8 mouse cellular contexts compared by ENCODE assay signal in genomic region chr4:129696158-129696985, GRCm38 (mm10). TPM values are rescaled to one million over a fixed set of nuclear protein-coding genes. Genes with fewer than 3 reads are reported as not detected.
DNase-seq lines count a peak whose midpoint lies in the region; ATAC-seq lines count a peak whose summit lies in the region.

Gene Tmem39b (minus strand): TSS chr4:129696838.

- peak; percentile 72 for ATAC-seq in common myeloid progenitor, adult 5-6 weeks (replicated peaks; ENCODE audit: low read depth, poor library complexity, severe bottlenecking)

- peak; percentile 97 for DNase-seq in ZHBTc4 (ENCODE audit: low read depth, low spot score)
- DNase-seq in gastrocnemius, adult 8-10 months (ENCODE audit: low spot score in 2 of 2) = peak; percentile 83 to 85
- DNase-seq in hindlimb bud, embryonic 11.5 days (ENCODE audit: extremely low spot score, low read depth, low spot score) = peak; percentile 57
- DNase-seq in left cerebral cortex, adult 8-10 months (ENCODE audit: low spot score in 2 of 2) = peak; percentile 79 to 87
- peak; percentile 94 to 95 for DNase-seq in right cerebral cortex, postnatal 10 days (ENCODE audit: low spot score in 2 of 2)
- DNase-seq in urinary bladder, postnatal 25 days (ENCODE audit: low spot score) = peak; percentile 81

- no peaks in the 10 kb centered on the region for H3K27me3 ChIP-seq in megakaryocyte, embryonic 14.5 days (replicated peaks)

- peaks cover 59% of the 10 kb centered on the region for H3K4me1 ChIP-seq in megakaryocyte, embryonic 14.5 days

- H3K36me3 ChIP-seq in megakaryocyte, embryonic 14.5 days (replicated peaks; ENCODE audit: low read length) = peaks cover 29% of the 10 kb centered on the region

- no peaks in the 10 kb centered on the region for H3K9me3 ChIP-seq in megakaryocyte, embryonic 14.5 days

- H3K4me3 ChIP-seq in megakaryocyte, embryonic 14.5 days (replicated peaks) = peak within 1 kb of the TSS; percentile 98

RNA-seq across cellular contexts. Expression of gene Tmem39b, which starts in this region (rescaled TPM):
- 7.9 and 9.6 TPM in 2 replicates for total RNA-seq in common myeloid progenitor, adult 5-6 weeks (2017)
- total RNA-seq in gastrocnemius, adult 8-10 months (2022) = 1 to 10 TPM; 1.8 to 4.9 (median 3.3) TPM
- total RNA-seq in left cerebral cortex, adult 8-10 months (2022) = 10 to 100 TPM; 11.5 to 13.4 (median 12.7) TPM
- 51.4 and 264 TPM in 2 replicates for polyA plus RNA-seq in megakaryocyte, embryonic 14.5 days (2012; ENCODE audit: insufficient read depth, low replicate concordance)

Comparison
In these comparisons a context has a peak if more than half of its experiments do, and no peak if none do; other contexts are left out.
1. Peak in every context shown above with its lines: DNase-seq, ATAC-seq and H3K4me3 ChIP-seq.